Mouse (Mus musculus) ES-E14 (cell line): ENCODE data around the gene Epas1. TPM values are rescaled to one million over a fixed set of nuclear protein-coding genes. Genes with fewer than 3 reads are reported as not detected.

Experiments
- DNase-seq: peaks from one replicate; pipeline ENCODE4 v3.0.0-alpha.2; 2013; ENCODE audit warnings: low read depth, low spot score
- H3K27ac ChIP-seq: 2 replicates; pipeline ENCODE4 v1.5.1; 2012; ENCODE audit warnings: low read depth, mild to moderate bottlenecking, low read length, moderate library complexity, mixed read lengths; ENCODE audit not compliant: poor library complexity, insufficient read depth, severe bottlenecking
- H3K36me3 ChIP-seq: 2 replicates; pipeline ENCODE4 v1.6.1; 2012; ENCODE audit warnings: mild to moderate bottlenecking, low read length, moderate library complexity, mixed read lengths; ENCODE audit not compliant: control insufficient read depth, poor library complexity, insufficient read depth, severe bottlenecking
- H3K4me1 ChIP-seq, 2 experiments: fragments of 150-350 bp in 1 of 2; sonication (generic) in 1 of 2; 2 replicates each; pipeline ENCODE4 v1.6.1; 2012; ENCODE audit warnings: low read length in 2 of 2, mild to moderate bottlenecking in 1 of 2, mixed read lengths in 1 of 2; ENCODE audit not compliant: control insufficient read depth in 2 of 2, insufficient read depth in 2 of 2, poor library complexity in 1 of 2
- H3K4me3 ChIP-seq, 2 experiments: fragments of 150-350 bp in 1 of 2; sonication (generic) in 1 of 2; 2 replicates each; pipeline ENCODE4 v1.5.1; 2012; ENCODE audit warnings: low read length in 2 of 2, low read depth in 1 of 2, mild to moderate bottlenecking in 1 of 2, mixed read lengths in 1 of 2; ENCODE audit not compliant: insufficient read depth in 1 of 2, poor library complexity in 1 of 2, severe bottlenecking in 1 of 2
- H3K9ac ChIP-seq: 2 replicates; pipeline ENCODE4 v1.6.1; 2012; ENCODE audit warnings: low read depth, mild to moderate bottlenecking, low read length, mixed read lengths; ENCODE audit not compliant: poor library complexity, insufficient read depth, severe bottlenecking
- H3K9me3 ChIP-seq: fragments of 150-350 bp; sonication (generic); 2 replicates; pipeline ENCODE4 v1.6.1; 2012; ENCODE audit warnings: low read depth, mild to moderate bottlenecking, low read length; ENCODE audit not compliant: control insufficient read depth, insufficient read depth
- CHD2 ChIP-seq: IDR thresholded peaks from 2 replicates; pipeline ENCODE4 v1.6.1; 2014; ENCODE audit warnings: mild to moderate bottlenecking, low read depth, low read length, inconsistent platforms
- HCFC1 ChIP-seq: IDR thresholded peaks from 2 replicates; pipeline ENCODE4 v1.6.1; 2012; ENCODE audit warnings: low read length, inconsistent platforms, borderline replicate concordance; ENCODE audit not compliant: insufficient read depth
- MAFK ChIP-seq: IDR thresholded peaks from 2 replicates; pipeline ENCODE4 v1.6.1; 2014; ENCODE audit warnings: mild to moderate bottlenecking, low read depth, low read length, inconsistent platforms; ENCODE audit not compliant: insufficient read depth
- ZC3H11A ChIP-seq: IDR thresholded peaks from 2 replicates; pipeline ENCODE4 v1.6.1; 2012; ENCODE audit warnings: low read depth, mild to moderate bottlenecking, inconsistent platforms, low read length, borderline replicate concordance
- ZNF384 ChIP-seq: IDR thresholded peaks from 2 replicates; pipeline ENCODE4 v1.6.1; 2012; ENCODE audit warnings: low read depth, low read length, inconsistent platforms
- in situ Hi-C, 2 experiments: fragments of 600-800 bp; cut with MboI; formaldehyde crosslinking; loops; one replicate each; pipeline ENCODE4 v1.15.1; 2025; ENCODE audit warnings: low sequenced_read_pairs in 2 of 2, inconsistent platforms in 1 of 2; ENCODE audit not compliant: unreplicated experiment in 2 of 2
- total RNA-seq: library from RNA; depleted of rRNA; stranded (reverse); fragments of 300-350 nt; gene quantifications from 2 replicates; pipeline ENCODE4 v1.2.3, GENCODE M21; 2012

The Epas1 gene
- total RNA-seq, 1 experiment = 9.5 TPM

- H3K4me1 ChIP-seq = no peaks in the 10 kb centered on the region
- in situ Hi-C loops = no loop called here
These were observed 117.1 kb downstream of the Epas1 start for GRCm38 (mm10) chr17:86870586-86870985.

GRCm38 (mm10) chr17:86872643-86873042 is 119.1 kb downstream of the Epas1 start:
- TF ChIP-seq MAFK (no peak), CHD2 (no peak), ZNF384 (no peak), ZC3H11A (no peak), HCFC1 (no peak)
- no peak for DNase-seq
- Histone ChIP-seq H3K36me3 (no peaks in the 10 kb centered on the region), H3K4me1 (no peaks in the 10 kb centered on the region), H3K9me3 (no peaks in the 10 kb centered on the region), H3K4me3 (no peak overlapping the region), H3K27ac (no peak overlapping the region), H3K9ac (no peak overlapping the region)
- in situ Hi-C loops = no loop called here

More at GRCm38 (mm10) chr17:86870586-86870985, 117.1 kb downstream of the Epas1 start:
- Histone ChIP-seq H3K27ac (no peak overlapping the region), H3K9ac (no peak overlapping the region), H3K36me3 (no peaks in the 10 kb centered on the region), H3K9me3 (no peaks in the 10 kb centered on the region), H3K4me3 (no peak overlapping the region)
- TF ChIP-seq CHD2 = no peak
- TF ChIP-seq HCFC1 = no peak
- TF ChIP-seq ZNF384 = no peak
- no peak for TF ChIP-seq MAFK
- TF ChIP-seq ZC3H11A = no peak
- no peak for DNase-seq

- Histone ChIP-seq H3K9me3 (no peaks in the 10 kb centered on the region), H3K9ac (no peak overlapping the region), H3K4me3 (no peak overlapping the region), H3K4me1 (no peaks in the 10 kb centered on the region), H3K27ac (no peak overlapping the region), H3K36me3 (no peaks in the 10 kb centered on the region)
- no peak for TF ChIP-seq HCFC1
- no peak for TF ChIP-seq ZNF384
- no peak for TF ChIP-seq CHD2
- TF ChIP-seq MAFK = no peak
- no peak for TF ChIP-seq ZC3H11A
- in situ Hi-C loops = no loop called here
- DNase-seq = no peak
These were observed 123.4 kb downstream of the Epas1 start for GRCm38 (mm10) chr17:86876940-86877339.

GRCm38 (mm10) chr17:86877747-86878146 is 124.2 kb downstream of the Epas1 start:
- Histone ChIP-seq H3K4me1 (no peaks in the 10 kb centered on the region), H3K9me3 (no peaks in the 10 kb centered on the region), H3K9ac (no peak overlapping the region), H3K27ac (no peak overlapping the region), H3K4me3 (no peak overlapping the region), H3K36me3 (no peaks in the 10 kb centered on the region)
- DNase-seq = no peak
- in situ Hi-C loops = no loop called here
- no peak for TF ChIP-seq MAFK
- no peak for TF ChIP-seq ZC3H11A
- no peak for TF ChIP-seq HCFC1
- TF ChIP-seq CHD2 = no peak
- TF ChIP-seq ZNF384 = no peak

- Histone ChIP-seq H3K9me3 (no peaks in the 10 kb centered on the region), H3K36me3 (no peaks in the 10 kb centered on the region), H3K27ac (no peak overlapping the region), H3K4me1 (no peaks in the 10 kb centered on the region), H3K4me3 (no peak overlapping the region), H3K9ac (no peak overlapping the region)
- in situ Hi-C loops = no loop called here
- no peak for DNase-seq
- no peak for TF ChIP-seq ZNF384
- no peak for TF ChIP-seq HCFC1
- no peak for TF ChIP-seq CHD2
- TF ChIP-seq ZC3H11A = no peak
- no peak for TF ChIP-seq MAFK
These were observed 126.6 kb downstream of the Epas1 start for GRCm38 (mm10) chr17:86880056-86880455.
